Mouse (Mus musculus) stomach, embryonic 14.5 days (tissue): ENCODE data around the gene Mbnl2. TPM values are rescaled to one million over a fixed set of nuclear protein-coding genes. Genes with fewer than 3 reads are reported as not detected.

Experiments
- ATAC-seq: fragments of 200-750 bp; cut with Nextera tagmentation; 2 replicates; pipeline ENCODE4 v1.8.0; 2017; ENCODE audit warnings: low read depth, moderate TSS enrichment; ENCODE audit not compliant: insufficient number of reproducible peaks, insufficient read depth, low FRiP score
- H3K27ac ChIP-seq: fragments of 300-500 bp; sonication (generic); 2 replicates; pipeline ENCODE4 v1.5.1; 2014; ENCODE audit warnings: mild to moderate bottlenecking, low read length, moderate library complexity, mixed read lengths
- H3K27me3 ChIP-seq: fragments of 300-500 bp; sonication (generic); 2 replicates; pipeline ENCODE4 v1.6.1; 2014; ENCODE audit warnings: low read length, control low read depth, mixed read lengths; ENCODE audit not compliant: control insufficient read depth, insufficient read depth
- H3K36me3 ChIP-seq: fragments of 300-500 bp; sonication (generic); 2 replicates; pipeline ENCODE4 v1.6.1; 2014; ENCODE audit warnings: mild to moderate bottlenecking, control low read depth, low read length, moderate library complexity, mixed read lengths; ENCODE audit not compliant: control insufficient read depth, insufficient read depth
- H3K4me1 ChIP-seq: fragments of 300-500 bp; sonication (generic); 2 replicates; pipeline ENCODE4 v1.6.1; 2014; ENCODE audit warnings: low read length, control low read depth, mixed read lengths; ENCODE audit not compliant: control insufficient read depth, insufficient read depth
- H3K4me2 ChIP-seq: fragments of 300-500 bp; sonication (generic); replicated peaks from 2 replicates; pipeline ENCODE4 v1.6.1; 2014; ENCODE audit warnings: low read depth, low read length, control low read depth
- H3K4me3 ChIP-seq: fragments of 300-500 bp; sonication (generic); 2 replicates; pipeline ENCODE4 v1.5.1; 2014; ENCODE audit warnings: low read depth, low read length, control low read depth
- H3K9ac ChIP-seq: fragments of 300-500 bp; sonication (generic); replicated peaks from 2 replicates; pipeline ENCODE4 v1.6.1; 2014; ENCODE audit warnings: low read depth, mild to moderate bottlenecking, control low read depth, low read length, moderate library complexity, mixed read lengths
- H3K9me3 ChIP-seq: fragments of 300-500 bp; sonication (generic); 2 replicates; pipeline ENCODE4 v1.6.1; 2016; ENCODE audit warnings: low read depth, low read length, control low read depth; ENCODE audit not compliant: control insufficient read depth
- WGBS: fragments of 180-500 bp; shearing (Covaris S2); extraction: QIAGEN DNeasy Blood & Tissue Kit; methylation state at CpG from one replicate; pipeline ENCODE4 v1.1.7; 2014; 5-methylcytosine and 5-hydroxymethylcytosine counted together
- polyA plus RNA-seq: library from polyadenylated mRNA; unstranded; fragments of >200 nt; fragmentation: Nextera tagmentation; extraction: Ambion mirVana; gene quantifications from 2 replicates; pipeline ENCODE4 v1.2.1, GENCODE M21; 2014

The Mbnl2 gene
- polyA plus RNA-seq, 1 experiment from 2014 or later: 119 TPM

GRCm38 (mm10) chr14:120289528-120289927, 14.1 kb downstream of the Mbnl2 start:
- Histone ChIP-seq H3K27ac (peak overlapping the region; percentile 30; the same call in 1 of the 2 replicates), H3K4me3 (no peak overlapping the region), H3K4me1 (peaks cover 36% of the 10 kb centered on the region), H3K4me2 (no peak overlapping the region), H3K9me3 (no peaks in the 10 kb centered on the region), H3K9ac (no peak overlapping the region), H3K36me3 (peaks cover 6% of the 10 kb centered on the region; the same call in 1 of the 2 replicates), H3K27me3 (no peaks in the 10 kb centered on the region)
- WGBS: 76% methylated on average over 7 of the region's 7 CpGs
- ATAC-seq: no peak

- no peaks in the 10 kb centered on the region for H3K27me3 ChIP-seq
- no peak overlapping the region for H3K27ac ChIP-seq
- H3K4me1 ChIP-seq: peaks cover 44% of the 10 kb centered on the region
- no peak for ATAC-seq
- H3K9me3 ChIP-seq: no peaks in the 10 kb centered on the region
- H3K36me3 ChIP-seq: peaks cover 6% of the 10 kb centered on the region; the same call in 1 of the 2 replicates
- H3K9ac ChIP-seq: no peak overlapping the region
- H3K4me3 ChIP-seq: no peak overlapping the region
- no peak overlapping the region for H3K4me2 ChIP-seq
- 92% methylated on average over 13 of the region's 13 CpGs for WGBS
Measured at GRCm38 (mm10) chr14:120291226-120291757, 15.8 kb downstream of the Mbnl2 start.

GRCm38 (mm10) chr14:120292133-120292532, 16.7 kb downstream of the Mbnl2 start:
- Histone ChIP-seq H3K4me1 (peaks cover 45% of the 10 kb centered on the region), H3K27me3 (no peaks in the 10 kb centered on the region)
- WGBS: 73% methylated on average over 5 of the region's 5 CpGs

GRCm38 (mm10) chr14:120292617-120293195, 17.2 kb downstream of the Mbnl2 start:
- ATAC-seq: no peak
- Histone ChIP-seq H3K4me3 (no peak overlapping the region), H3K9me3 (no peaks in the 10 kb centered on the region), H3K36me3 (peaks cover 6% of the 10 kb centered on the region; the same call in 1 of the 2 replicates), H3K9ac (no peak overlapping the region), H3K27me3 (no peaks in the 10 kb centered on the region), H3K27ac (peak overlapping the region; percentile 35; the same call in 1 of the 2 replicates), H3K4me2 (no peak overlapping the region), H3K4me1 (peaks cover 45% of the 10 kb centered on the region)
- whole genome bisulfite sequencing: 64% methylated on average over 6 of the region's 6 CpGs

More at GRCm38 (mm10) chr14:120292133-120292532, 16.7 kb downstream of the Mbnl2 start:
- Histone ChIP-seq H3K9ac (no peak overlapping the region), H3K4me3 (no peak overlapping the region), H3K9me3 (no peaks in the 10 kb centered on the region), H3K27ac (peak overlapping the region; percentile 35; the same call in 1 of the 2 replicates), H3K4me2 (no peak overlapping the region), H3K36me3 (peaks cover 6% of the 10 kb centered on the region; the same call in 1 of the 2 replicates)
- no peak for ATAC-seq

- 86% methylated on average over 6 of the region's 6 CpGs for WGBS
- Histone ChIP-seq H3K36me3 (no peaks in the 10 kb centered on the region; the same call in 1 of the 2 replicates), H3K4me3 (no peak overlapping the region), H3K27me3 (no peaks in the 10 kb centered on the region), H3K27ac (no peak overlapping the region), H3K4me2 (no peak overlapping the region), H3K9ac (no peak overlapping the region), H3K9me3 (no peaks in the 10 kb centered on the region), H3K4me1 (peaks cover 55% of the 10 kb centered on the region)
- ATAC-seq: no peak
Measured at GRCm38 (mm10) chr14:120294480-120294879, 19.0 kb downstream of the Mbnl2 start.

- no peaks in the 10 kb centered on the region for H3K27me3 ChIP-seq
- peaks cover 64% of the 10 kb centered on the region for H3K4me1 ChIP-seq
- no peak overlapping the region for H3K4me3 ChIP-seq
- no peaks in the 10 kb centered on the region; the same call in 1 of the 2 replicates for H3K36me3 ChIP-seq
- 80% methylated on average over 13 of the region's 13 CpGs for WGBS
- no peak overlapping the region for H3K9ac ChIP-seq
- H3K9me3 ChIP-seq: no peaks in the 10 kb centered on the region
- peak overlapping the region; percentile 7; the same call in 1 of the 2 replicates for H3K27ac ChIP-seq
- no peak for ATAC-seq
- H3K4me2 ChIP-seq: no peak overlapping the region
Measured at GRCm38 (mm10) chr14:120295355-120296220, 20.1 kb downstream of the Mbnl2 start.

GRCm38 (mm10) chr14:120296231-120297006, 20.9 kb downstream of the Mbnl2 start:
- peak overlapping the region; percentile 28 for H3K4me2 ChIP-seq
- 59% methylated on average over 17 of the region's 17 CpGs for WGBS
- ATAC-seq: no peak
- no peaks in the 10 kb centered on the region for H3K9me3 ChIP-seq
- H3K27me3 ChIP-seq: no peaks in the 10 kb centered on the region
- no peak overlapping the region for H3K9ac ChIP-seq
- no peak overlapping the region for H3K4me3 ChIP-seq
- no peaks in the 10 kb centered on the region for H3K36me3 ChIP-seq
- H3K27ac ChIP-seq: peak overlapping the region; percentile 84; the same call in 1 of the 2 replicates
- peaks cover 58% of the 10 kb centered on the region for H3K4me1 ChIP-seq
